Mouse (Mus musculus): ENCODE measurements at regions not wholly inside any gene's neighbourhood (a gene's known extent, or its start where the extent isn't known, plus 50 kb on each side); places are given as distances from the start of the nearest gene placed in this dataset.

- WGBS = 72% methylated on average over 3 of the region's 3 CpGs
- ATAC-seq (replicated peaks; ENCODE audit: extremely low read depth, insufficient read depth, low FRiP score) = no peak
- H3K9ac ChIP-seq (ENCODE audit: low read length) = no peak overlapping the region
Observed at GRCm38 (mm10) chr3:9117913-9118312, 492.0 kb downstream of the Zfp704 start.

GRCm38 (mm10) chr3:9113410-9113809 is 496.5 kb downstream of the Zfp704 start:
- ATAC-seq (replicated peaks; ENCODE audit: extremely low read depth, insufficient read depth, low FRiP score) = no peak
- no peak overlapping the region for H3K4me3 ChIP-seq (ENCODE audit: low read length)
- WGBS = 66% methylated on average over 5 of the region's 5 CpGs
- H3K36me3 ChIP-seq (ENCODE audit: control insufficient read depth, insufficient read depth) = no peaks in the 10 kb centered on the region
- H3K4me2 ChIP-seq (ENCODE audit: low read depth, low read length) = no peak overlapping the region
- no peaks in the 10 kb centered on the region for H3K27me3 ChIP-seq (ENCODE audit: control insufficient read depth, insufficient read depth, low read length)
- no peak overlapping the region for H3K27ac ChIP-seq (ENCODE audit: low read length)
- no peak overlapping the region for H3K9ac ChIP-seq (ENCODE audit: low read length)
- H3K4me1 ChIP-seq (ENCODE audit: control insufficient read depth, insufficient read depth, low read length) = peaks cover 10% of the 10 kb centered on the region
- H3K9me3 ChIP-seq (replicated peaks; ENCODE audit: control insufficient read depth, low read length) = no peaks in the 10 kb centered on the region

More at GRCm38 (mm10) chr3:9117913-9118312, 492.0 kb downstream of the Zfp704 start:
- peaks cover 6% of the 10 kb centered on the region for H3K4me1 ChIP-seq (ENCODE audit: control insufficient read depth, insufficient read depth, low read length)
- H3K36me3 ChIP-seq (ENCODE audit: control insufficient read depth, insufficient read depth) = no peaks in the 10 kb centered on the region
- no peaks in the 10 kb centered on the region for H3K9me3 ChIP-seq (replicated peaks; ENCODE audit: control insufficient read depth, low read length)
- H3K4me2 ChIP-seq (ENCODE audit: low read depth, low read length) = no peak overlapping the region
- H3K4me3 ChIP-seq (ENCODE audit: low read length) = no peak overlapping the region
- no peak overlapping the region for H3K27ac ChIP-seq (ENCODE audit: low read length)
- no peaks in the 10 kb centered on the region for H3K27me3 ChIP-seq (ENCODE audit: control insufficient read depth, insufficient read depth, low read length)

- no peak for ATAC-seq (replicated peaks; ENCODE audit: extremely low read depth, insufficient read depth, low FRiP score)
- Histone ChIP-seq H3K27ac (ENCODE audit: low read length) (no peak overlapping the region), H3K36me3 (ENCODE audit: control insufficient read depth, insufficient read depth) (no peaks in the 10 kb centered on the region), H3K27me3 (ENCODE audit: control insufficient read depth, insufficient read depth, low read length) (no peaks in the 10 kb centered on the region), H3K9ac (ENCODE audit: low read length) (no peak overlapping the region), H3K4me1 (ENCODE audit: control insufficient read depth, insufficient read depth, low read length) (peaks cover 10% of the 10 kb centered on the region), H3K4me3 (ENCODE audit: low read length) (no peak overlapping the region), H3K4me2 (ENCODE audit: low read depth, low read length) (no peak overlapping the region), H3K9me3 (replicated peaks; ENCODE audit: control insufficient read depth, low read length) (no peaks in the 10 kb centered on the region)
- 26% methylated on average over 11 of the region's 11 CpGs for WGBS
Observed at GRCm38 (mm10) chr3:9110741-9111140, 499.1 kb downstream of the Zfp704 start.

GRCm38 (mm10) chr3:9109991-9110390 is 499.9 kb downstream of the Zfp704 start:
- H3K27ac ChIP-seq (ENCODE audit: low read length) = no peak overlapping the region
- H3K9me3 ChIP-seq (replicated peaks; ENCODE audit: control insufficient read depth, low read length) = no peaks in the 10 kb centered on the region
- no peaks in the 10 kb centered on the region for H3K27me3 ChIP-seq (ENCODE audit: control insufficient read depth, insufficient read depth, low read length)
- H3K4me1 ChIP-seq (ENCODE audit: control insufficient read depth, insufficient read depth, low read length) = peaks cover 14% of the 10 kb centered on the region
- H3K36me3 ChIP-seq (ENCODE audit: control insufficient read depth, insufficient read depth) = no peaks in the 10 kb centered on the region
- H3K4me2 ChIP-seq (ENCODE audit: low read depth, low read length) = no peak overlapping the region
- H3K4me3 ChIP-seq (ENCODE audit: low read length) = no peak overlapping the region
- ATAC-seq (replicated peaks; ENCODE audit: extremely low read depth, insufficient read depth, low FRiP score) = no peak
- no peak overlapping the region for H3K9ac ChIP-seq (ENCODE audit: low read length)
- 44% methylated on average over 8 of the region's 8 CpGs for WGBS

- 87% methylated on average over 5 of the region's 5 CpGs for WGBS
- H3K27me3 ChIP-seq (ENCODE audit: control insufficient read depth, insufficient read depth, low read length) = no peaks in the 10 kb centered on the region
- no peak overlapping the region for H3K4me3 ChIP-seq (ENCODE audit: low read length)
- H3K9me3 ChIP-seq (replicated peaks; ENCODE audit: control insufficient read depth, low read length) = no peaks in the 10 kb centered on the region
- no peak for ATAC-seq (replicated peaks; ENCODE audit: extremely low read depth, insufficient read depth, low FRiP score)
- H3K4me2 ChIP-seq (ENCODE audit: low read depth, low read length) = no peak overlapping the region
- H3K36me3 ChIP-seq (ENCODE audit: control insufficient read depth, insufficient read depth) = no peaks in the 10 kb centered on the region
- no peak overlapping the region for H3K9ac ChIP-seq (ENCODE audit: low read length)
- no peak overlapping the region for H3K27ac ChIP-seq (ENCODE audit: low read length)
- peaks cover 14% of the 10 kb centered on the region for H3K4me1 ChIP-seq (ENCODE audit: control insufficient read depth, insufficient read depth, low read length)
Observed at GRCm38 (mm10) chr3:9109485-9109884, 500.4 kb downstream of the Zfp704 start.

GRCm38 (mm10) chr3:9107766-9108410 is 502.0 kb downstream of the Zfp704 start:
- no peak overlapping the region for H3K9ac ChIP-seq (ENCODE audit: low read length)
- H3K36me3 ChIP-seq (ENCODE audit: control insufficient read depth, insufficient read depth) = no peaks in the 10 kb centered on the region
- H3K4me2 ChIP-seq (ENCODE audit: low read depth, low read length) = no peak overlapping the region
- no peaks in the 10 kb centered on the region for H3K9me3 ChIP-seq (replicated peaks; ENCODE audit: control insufficient read depth, low read length)
- ATAC-seq (replicated peaks; ENCODE audit: extremely low read depth, insufficient read depth, low FRiP score) = no peak
- no peak overlapping the region for H3K4me3 ChIP-seq (ENCODE audit: low read length)
- peaks cover 10% of the 10 kb centered on the region for H3K4me1 ChIP-seq (ENCODE audit: control insufficient read depth, insufficient read depth, low read length)
- WGBS = 76% methylated on average over 15 of the region's 15 CpGs
- no peak overlapping the region for H3K27ac ChIP-seq (ENCODE audit: low read length)
- H3K27me3 ChIP-seq (ENCODE audit: control insufficient read depth, insufficient read depth, low read length) = no peaks in the 10 kb centered on the region

GRCm38 (mm10) chr3:9105191-9105926 is 504.5 kb downstream of the Zfp704 start:
- no peak for ATAC-seq (replicated peaks; ENCODE audit: extremely low read depth, insufficient read depth, low FRiP score)
- 40% methylated on average over 8 of the region's 8 CpGs for WGBS

GRCm38 (mm10) chr3:9103456-9103855 is 506.4 kb downstream of the Zfp704 start:
- WGBS = 83% methylated on average over 6 of the region's 6 CpGs
- H3K4me3 ChIP-seq (ENCODE audit: low read length) = no peak overlapping the region
- H3K27me3 ChIP-seq (ENCODE audit: control insufficient read depth, insufficient read depth, low read length) = no peaks in the 10 kb centered on the region
- H3K4me2 ChIP-seq (ENCODE audit: low read depth, low read length) = no peak overlapping the region
- no peaks in the 10 kb centered on the region for H3K9me3 ChIP-seq (replicated peaks; ENCODE audit: control insufficient read depth, low read length)
- no peak overlapping the region for H3K27ac ChIP-seq (ENCODE audit: low read length)
- H3K4me1 ChIP-seq (ENCODE audit: control insufficient read depth, insufficient read depth, low read length) = peaks cover 4% of the 10 kb centered on the region
- no peak overlapping the region for H3K9ac ChIP-seq (ENCODE audit: low read length)
- no peak for ATAC-seq (replicated peaks; ENCODE audit: extremely low read depth, insufficient read depth, low FRiP score)
- no peaks in the 10 kb centered on the region for H3K36me3 ChIP-seq (ENCODE audit: control insufficient read depth, insufficient read depth)

More at GRCm38 (mm10) chr3:9105191-9105926, 504.5 kb downstream of the Zfp704 start:
- H3K27me3 ChIP-seq (ENCODE audit: control insufficient read depth, insufficient read depth, low read length) = no peaks in the 10 kb centered on the region
- no peak overlapping the region for H3K4me3 ChIP-seq (ENCODE audit: low read length)
- H3K36me3 ChIP-seq (ENCODE audit: control insufficient read depth, insufficient read depth) = no peaks in the 10 kb centered on the region
- H3K4me2 ChIP-seq (ENCODE audit: low read depth, low read length) = no peak overlapping the region
- no peak overlapping the region for H3K9ac ChIP-seq (ENCODE audit: low read length)
- peaks cover 4% of the 10 kb centered on the region for H3K4me1 ChIP-seq (ENCODE audit: control insufficient read depth, insufficient read depth, low read length)
- no peak overlapping the region for H3K27ac ChIP-seq (ENCODE audit: low read length)
- H3K9me3 ChIP-seq (replicated peaks; ENCODE audit: control insufficient read depth, low read length) = no peaks in the 10 kb centered on the region

GRCm38 (mm10) chr3:9101240-9101639 is 508.6 kb downstream of the Zfp704 start:
- Histone ChIP-seq H3K9me3 (replicated peaks; ENCODE audit: control insufficient read depth, low read length) (no peaks in the 10 kb centered on the region), H3K4me2 (ENCODE audit: low read depth, low read length) (no peak overlapping the region), H3K4me3 (ENCODE audit: low read length) (no peak overlapping the region), H3K4me1 (ENCODE audit: control insufficient read depth, insufficient read depth, low read length) (peaks cover 4% of the 10 kb centered on the region), H3K27me3 (ENCODE audit: control insufficient read depth, insufficient read depth, low read length) (no peaks in the 10 kb centered on the region), H3K9ac (ENCODE audit: low read length) (no peak overlapping the region), H3K27ac (ENCODE audit: low read length) (no peak overlapping the region), H3K36me3 (ENCODE audit: control insufficient read depth, insufficient read depth) (no peaks in the 10 kb centered on the region)
- 45% methylated on average over 3 of the region's 3 CpGs for WGBS
- no peak for ATAC-seq (replicated peaks; ENCODE audit: extremely low read depth, insufficient read depth, low FRiP score)
